Mouse (Mus musculus): ENCODE results near the gene Gm11237. TPM values are rescaled to one million over a fixed set of nuclear protein-coding genes. Genes with fewer than 3 reads are reported as not detected.
A peak's percentile ranks its signal among the peaks of the same experiment; 100 is the strongest.
"Not testable (repeated sequence)": the region's sequence is repeated elsewhere in the genome, so short reads cannot be mapped to it uniquely, and the experiment has no call there.

Gm11237 gene
- total RNA-seq (2021): not detected

- intact Hi-C loops (cut with DNase I); DNase-seq (ENCODE audit: low spot score in 2 of 2): not testable (repeated sequence)
Observed at GRCm38 (mm10) chr4:73622684-73623083, at the start of gene Gm11237. Gm11237 (plus strand) TSS chr4:73622984.

- intact Hi-C loops (cut with DNase I): no loop called here
- peak; percentile 11 to 55 for DNase-seq (ENCODE audit: low spot score in 2 of 2)
Observed at GRCm38 (mm10) chr4:73599248-73599647, 23.5 kb upstream of the Gm11237 start.

- DNase-seq (ENCODE audit: low spot score in 2 of 2); intact Hi-C loops (cut with DNase I): not testable (repeated sequence)
Observed at GRCm38 (mm10) chr4:73607581-73607980, 15.2 kb upstream of the Gm11237 start, which contains the start of gene Gm11238. Gm11238 (plus strand) TSS chr4:73607881.

- DNase-seq (ENCODE audit: low spot score in 2 of 2); intact Hi-C loops (cut with DNase I): not testable (repeated sequence)
Observed at GRCm38 (mm10) chr4:73637821-73638220, 15.0 kb downstream of the Gm11237 start, which contains the start of gene Gm11236. Gm11236 (plus strand) TSS chr4:73638121.

GRCm38 (mm10) chr4:73661864-73662263 lies 39.1 kb downstream of the Gm11237 start:
- intact Hi-C loops (cut with DNase I): not testable (repeated sequence)

GRCm38 (mm10) chr4:73668054-73668453 lies 45.3 kb downstream of the Gm11237 start, which contains the start of gene Gm11239:
Gm11239 (plus strand) TSS chr4:73668354.
- intact Hi-C loops (cut with DNase I); DNase-seq (ENCODE audit: low spot score in 2 of 2): not testable (repeated sequence)

More at GRCm38 (mm10) chr4:73661864-73662263, 39.1 kb downstream of the Gm11237 start:
- DNase-seq (ENCODE audit: low spot score in 2 of 2): not testable (repeated sequence)

Other genes starting within 250 kb of the Gm11237 start
- gene Gm11487, start 217.9 kb upstream of the Gm11237 start, total RNA-seq (2021): not detected
- not detected for gene Gm11238, start 15.1 kb upstream of the Gm11237 start, total RNA-seq (2021)
- not detected for gene Gm11236, start 15.1 kb downstream of the Gm11237 start, total RNA-seq (2021)
- gene Gm11239, start 45.4 kb downstream of the Gm11237 start, total RNA-seq (2021): not detected
- not detected for gene Gm428, start 60.5 kb downstream of the Gm11237 start, total RNA-seq (2021)
- under 1 TPM in 1 of 2 experiments, not detected in 1; 0.11 TPM for gene Rasef, start 168.0 kb downstream of the Gm11237 start, total RNA-seq (2021)